Mouse (Mus musculus) testis, postnatal 10 days (tissue): ENCODE results near the gene Hrh2.

Source experiments
- DNase-seq: peaks from one replicate; pipeline ENCODE4 v3.0.0; 2021; ENCODE audit warnings: low spot score

The Hrh2 gene

DNA sequence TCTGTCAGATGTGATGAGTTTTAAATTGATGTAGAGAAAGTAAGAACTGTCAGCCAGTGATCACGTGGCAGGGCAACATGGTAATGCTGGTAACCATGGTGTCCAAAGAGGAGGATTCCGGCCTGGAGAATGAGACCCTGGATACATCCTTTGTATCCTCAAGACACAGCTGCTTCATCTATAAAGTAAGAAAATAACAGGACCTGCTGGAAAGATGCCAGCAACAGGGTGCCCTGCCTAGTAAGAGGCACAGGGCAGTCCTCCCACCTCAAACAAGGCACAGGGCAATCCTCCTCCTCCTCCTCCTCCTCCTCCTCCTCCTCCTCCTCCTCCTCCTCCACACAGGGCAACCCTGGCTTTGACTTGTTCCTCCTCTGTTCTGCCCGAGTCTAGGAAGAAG, 77.2 kb downstream of the Hrh2 start:
- no peak for DNase-seq

DNA sequence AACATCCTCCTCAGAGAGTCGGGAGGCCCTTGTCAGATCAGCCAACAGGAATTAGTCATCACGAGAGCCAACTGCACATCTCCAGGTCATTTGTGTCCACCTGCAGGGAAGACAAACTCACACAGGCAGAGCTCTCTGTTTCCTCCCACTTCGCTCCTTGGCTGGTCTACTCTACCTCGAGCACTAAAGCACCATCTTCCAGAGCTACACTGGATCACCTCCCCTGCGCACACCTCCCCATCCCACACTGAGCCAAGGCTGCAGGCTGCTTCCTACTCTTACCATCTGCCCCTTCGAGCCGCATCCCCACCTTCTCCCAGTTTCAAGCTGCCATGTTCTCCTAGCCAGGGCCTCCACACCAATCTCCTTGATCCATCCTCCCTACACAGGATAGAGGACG, 77.7 kb downstream of the Hrh2 start:
- DNase-seq = no peak

GRCm38 (mm10) chr13:54272076-54272475, 80.1 kb downstream of the Hrh2 start:
- no peak for DNase-seq

GRCm38 (mm10) chr13:54277406-54277805, 85.5 kb downstream of the Hrh2 start:
- DNase-seq = no peak

DNA sequence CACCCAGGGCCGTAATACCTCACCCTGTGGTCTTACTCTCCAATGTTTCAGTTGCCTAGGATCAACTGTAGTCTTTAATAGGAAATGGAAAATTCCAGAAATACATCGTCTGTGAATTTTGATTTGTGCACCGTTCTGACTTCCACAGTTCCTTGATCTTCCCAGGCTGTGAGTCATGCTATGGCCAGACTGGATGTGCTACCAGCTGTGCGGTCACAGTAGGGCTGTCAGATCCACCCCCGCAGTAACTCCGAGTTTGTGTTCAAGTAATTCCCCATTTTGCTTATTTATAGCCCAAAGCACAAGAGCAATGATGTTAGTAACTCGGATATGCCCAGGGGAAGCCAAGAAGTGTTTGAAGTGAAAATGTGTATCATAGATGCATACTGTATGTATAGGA, 88.4 kb downstream of the Hrh2 start:
- DNase-seq = no peak

GRCm38 (mm10) chr13:54281149-54281548, 89.2 kb downstream of the Hrh2 start:
- no peak for DNase-seq

- DNase-seq = no peak
Measured at GRCm38 (mm10) chr13:54281623-54282022, 89.7 kb downstream of the Hrh2 start.

DNA sequence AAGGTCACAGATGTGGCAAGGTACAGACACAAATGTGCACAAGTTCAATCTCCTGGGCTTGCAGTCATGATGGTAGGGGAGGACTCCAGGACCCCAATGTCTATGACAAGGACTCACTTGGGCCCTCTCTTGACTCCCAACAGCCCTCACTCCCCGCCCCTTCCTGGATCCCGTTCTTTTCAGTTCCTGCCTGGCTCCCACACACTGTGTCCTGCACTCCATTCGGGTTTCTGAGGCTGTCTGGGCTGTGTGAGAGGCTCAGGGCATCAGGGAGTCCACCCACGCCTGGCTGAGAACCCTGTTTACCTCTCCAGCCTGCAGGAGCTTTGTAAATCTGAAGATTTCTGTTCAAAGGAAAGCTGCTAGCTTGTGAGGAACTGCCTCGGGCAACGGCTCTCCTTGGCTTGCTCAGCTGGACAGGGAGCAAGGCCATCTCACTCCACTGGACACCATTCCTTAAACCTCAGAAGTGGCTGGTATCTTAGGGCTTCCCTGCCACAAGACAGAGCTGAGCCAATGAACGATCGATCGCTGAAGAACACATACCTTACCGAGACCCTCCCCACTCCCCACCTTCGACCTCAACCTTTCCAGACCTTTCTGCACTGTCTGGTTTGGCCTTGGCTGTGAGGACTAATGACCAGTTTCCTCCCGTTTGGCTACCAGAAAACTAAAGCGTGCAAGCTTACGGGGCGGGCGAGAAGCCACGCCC, 90.4 kb downstream of the Hrh2 start:
- DNase-seq = peak; percentile 54

GRCm38 (mm10) chr13:54282861-54283206, 90.9 kb downstream of the Hrh2 start:
- DNase-seq = no peak
